Mouse (Mus musculus): ENCODE measurements at regions not wholly inside any gene's neighbourhood (a gene's known extent, or its start where the extent isn't known, plus 50 kb on each side); places are given as distances from the start of the nearest gene placed in this dataset.

DNA sequence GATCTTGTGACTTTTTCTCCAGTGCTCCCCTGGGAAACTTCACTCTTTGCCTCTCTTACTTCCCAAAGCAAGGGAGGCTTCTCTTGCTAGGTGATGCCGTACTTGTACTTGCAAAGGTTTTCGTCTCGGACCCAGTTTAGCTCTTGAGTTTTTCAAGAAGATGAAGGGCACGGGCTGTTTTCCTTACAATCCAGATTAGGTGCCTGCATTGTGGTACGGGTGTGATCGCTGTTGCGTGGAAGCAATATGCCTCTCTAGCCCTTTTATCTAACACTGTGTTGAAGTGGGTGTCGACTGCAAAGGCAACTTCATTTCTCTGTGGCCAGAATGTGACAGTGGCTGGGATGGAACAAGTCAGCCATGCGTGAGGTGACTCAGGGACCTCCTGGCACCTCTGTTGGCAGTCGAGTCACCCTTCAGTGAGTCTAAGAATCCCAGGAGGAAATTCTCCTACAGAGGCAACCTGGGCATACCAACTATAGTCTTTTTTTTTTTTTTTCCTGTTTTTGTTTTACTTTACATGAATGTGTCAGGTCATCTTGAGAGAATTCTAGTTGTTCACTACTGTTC lies 138.7 kb upstream of the Dnajc19 start:
- Histone ChIP-seq H3K4me2 (no peak overlapping the region), H3K9me3 (replicated peaks) (0 out of 2 replicates have a peak, but pooled peaks cover 3% of the 10 kb centered on the region), H3K4me1 (replicated peaks) (no peaks in the 10 kb centered on the region), H3K9ac (no peak overlapping the region), H3K27me3 (replicated peaks) (no peaks in the 10 kb centered on the region), H3K4me3 (no peak overlapping the region), H3K27ac (ENCODE audit: poor library complexity, severe bottlenecking) (no peak overlapping the region), H3K36me3 (no peaks in the 10 kb centered on the region)
- WGBS = 49% methylated on average over 10 of the region's 10 CpGs
- ATAC-seq (ENCODE audit: insufficient number of reproducible peaks, low FRiP score) = no peak

DNA sequence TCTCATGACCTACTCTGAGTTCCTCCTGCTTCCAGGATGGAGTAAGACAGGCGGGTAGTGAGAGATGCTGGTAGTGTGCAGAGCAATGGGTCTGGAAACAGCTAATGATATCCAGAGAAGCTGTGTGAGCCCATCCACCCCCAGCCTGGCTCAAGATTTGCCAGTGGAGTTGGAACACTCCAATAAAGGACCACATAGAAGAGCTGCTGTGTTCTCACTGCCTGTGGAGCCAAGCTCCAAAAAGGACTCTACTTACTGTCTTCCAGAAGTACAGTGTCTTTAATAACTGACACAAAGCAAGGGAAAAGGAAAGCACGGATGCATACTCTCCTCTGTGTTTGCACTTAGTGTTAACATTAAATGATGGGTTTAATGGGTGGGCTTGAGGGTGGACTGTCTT lies 138.0 kb upstream of the Dnajc19 start:
- H3K4me3 ChIP-seq = no peak overlapping the region
- ATAC-seq (ENCODE audit: insufficient number of reproducible peaks, low FRiP score) = no peak

DNA sequence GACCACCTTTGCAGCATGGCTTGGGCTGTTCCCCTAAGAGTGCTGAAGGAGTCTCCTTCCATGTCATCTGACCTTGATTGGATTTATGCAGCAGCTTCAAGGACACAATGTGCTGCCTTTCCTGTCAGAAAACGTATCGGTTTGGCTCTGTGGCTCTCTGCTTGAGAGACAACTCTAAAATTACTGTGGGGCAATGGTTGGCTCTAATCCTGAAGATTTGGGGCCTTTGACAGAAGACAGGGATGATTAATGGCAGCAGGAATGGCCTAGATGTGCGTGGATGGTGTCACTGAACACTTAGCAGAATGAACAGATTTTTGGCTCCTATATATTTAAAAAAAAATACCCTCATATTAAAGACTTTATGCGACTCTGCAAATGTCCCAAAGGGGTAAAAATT lies 136.8 kb upstream of the Dnajc19 start:
- no peak for ATAC-seq (ENCODE audit: insufficient number of reproducible peaks, low FRiP score)
- H3K4me3 ChIP-seq = no peak overlapping the region
- H3K4me2 ChIP-seq = no peak overlapping the region
- no peak overlapping the region for H3K9ac ChIP-seq
- no peaks in the 10 kb centered on the region for H3K9me3 ChIP-seq (replicated peaks)
- no peak overlapping the region for H3K27ac ChIP-seq (ENCODE audit: poor library complexity, severe bottlenecking)
- H3K36me3 ChIP-seq = no peaks in the 10 kb centered on the region
- no peaks in the 10 kb centered on the region for H3K4me1 ChIP-seq (replicated peaks)
- 72% methylated on average over 4 of the region's 4 CpGs for WGBS
- no peaks in the 10 kb centered on the region for H3K27me3 ChIP-seq (replicated peaks)

More for the DNA sequence above, 138.0 kb upstream of the Dnajc19 start:
- Histone ChIP-seq H3K27ac (ENCODE audit: poor library complexity, severe bottlenecking) (no peak overlapping the region), H3K4me1 (replicated peaks) (no peaks in the 10 kb centered on the region), H3K9ac (no peak overlapping the region), H3K4me2 (no peak overlapping the region), H3K27me3 (replicated peaks) (no peaks in the 10 kb centered on the region), H3K36me3 (no peaks in the 10 kb centered on the region), H3K9me3 (replicated peaks) (0 out of 2 replicates have a peak, but pooled peaks cover 3% of the 10 kb centered on the region)
- 79% methylated on average over 2 of the region's 2 CpGs for WGBS

DNA sequence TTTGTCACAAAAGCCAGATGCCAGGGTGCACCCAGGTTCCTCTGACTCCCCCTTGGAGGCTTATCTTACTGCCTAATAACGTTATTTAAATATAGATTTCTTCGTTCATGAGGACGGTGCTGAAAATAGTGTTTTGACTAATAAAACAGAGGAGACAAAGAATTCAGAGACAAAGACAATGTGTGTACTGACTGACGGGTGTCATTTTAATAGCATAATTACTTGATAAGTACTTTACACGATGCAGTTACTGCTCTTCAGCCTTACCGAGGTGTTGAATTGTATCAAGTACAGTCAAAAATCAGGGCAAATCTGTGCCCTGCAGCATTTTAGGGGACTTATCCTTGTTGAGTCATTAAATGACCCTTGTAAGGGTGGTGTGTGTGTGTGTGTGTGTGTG lies 133.1 kb upstream of the Dnajc19 start:
- no peaks in the 10 kb centered on the region for H3K36me3 ChIP-seq
- no peak overlapping the region for H3K27ac ChIP-seq (ENCODE audit: poor library complexity, severe bottlenecking)
- no peak overlapping the region for H3K9ac ChIP-seq
- H3K4me2 ChIP-seq = no peak overlapping the region
- no peak overlapping the region for H3K4me3 ChIP-seq
- no peaks in the 10 kb centered on the region for H3K4me1 ChIP-seq (replicated peaks)
- no peak for ATAC-seq (ENCODE audit: insufficient number of reproducible peaks, low FRiP score)
- H3K27me3 ChIP-seq (replicated peaks) = no peaks in the 10 kb centered on the region
- 79% methylated on average over 6 of the region's 6 CpGs for WGBS
- H3K9me3 ChIP-seq (replicated peaks) = peaks cover 3% of the 10 kb centered on the region; the same call in 1 of the 2 replicates

DNA sequence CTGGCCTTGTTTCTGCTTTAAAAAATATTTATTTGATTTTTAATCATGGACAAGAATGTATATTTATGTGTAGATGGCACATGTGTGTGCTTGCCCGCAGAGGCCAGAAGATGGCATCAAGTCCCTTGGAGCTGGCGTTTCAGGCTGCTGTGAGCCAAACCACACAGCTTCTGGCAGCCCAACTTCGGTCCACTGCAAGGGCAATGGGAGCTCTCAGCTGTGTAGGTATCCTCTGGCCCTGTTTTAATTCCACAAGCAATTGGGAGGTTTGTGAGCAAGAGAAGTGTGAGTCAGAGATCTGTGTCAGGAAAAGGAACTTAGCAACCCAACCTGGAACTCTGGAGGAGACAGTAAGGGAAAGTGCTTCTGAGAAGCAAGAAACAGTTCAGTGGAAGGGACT lies 125.3 kb upstream of the Dnajc19 start:
- Histone ChIP-seq H3K9me3 (replicated peaks) (peaks cover 3% of the 10 kb centered on the region; the same call in 1 of the 2 replicates), H3K27me3 (replicated peaks) (no peaks in the 10 kb centered on the region), H3K4me1 (replicated peaks) (no peaks in the 10 kb centered on the region), H3K4me2 (no peak overlapping the region), H3K27ac (ENCODE audit: poor library complexity, severe bottlenecking) (no peak overlapping the region), H3K4me3 (no peak overlapping the region), H3K9ac (no peak overlapping the region), H3K36me3 (no peaks in the 10 kb centered on the region)
- ATAC-seq (ENCODE audit: insufficient number of reproducible peaks, low FRiP score) = no peak
- WGBS = 81% methylated on average over 3 of the region's 3 CpGs

DNA sequence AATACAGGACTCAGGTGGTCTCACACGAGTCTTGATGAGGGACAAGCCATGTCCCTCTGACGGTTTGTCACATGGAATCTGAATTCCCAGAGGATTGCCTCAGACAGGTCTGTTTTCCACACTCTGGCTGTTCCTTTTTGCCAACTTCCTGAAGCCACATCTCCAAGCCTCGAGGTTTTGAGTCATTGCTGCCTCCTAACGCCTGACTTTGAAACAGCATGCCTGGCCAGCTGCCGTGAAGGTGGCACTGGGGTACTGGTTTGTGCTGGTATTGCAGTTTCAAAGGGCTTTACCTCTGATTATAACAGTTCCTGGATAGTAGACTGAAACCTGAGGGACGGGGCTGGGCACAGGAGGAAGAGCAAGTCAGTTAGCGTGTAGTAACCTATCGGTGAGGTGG lies 117.1 kb upstream of the Dnajc19 start:
- Histone ChIP-seq H3K9me3 (replicated peaks) (no peaks in the 10 kb centered on the region), H3K4me3 (no peak overlapping the region), H3K4me1 (replicated peaks) (no peaks in the 10 kb centered on the region; the same call in 1 of the 2 replicates), H3K27ac (ENCODE audit: poor library complexity, severe bottlenecking) (no peak overlapping the region), H3K4me2 (peak overlapping the region; percentile 7; the same call in 1 of the 2 replicates), H3K9ac (no peak overlapping the region), H3K27me3 (replicated peaks) (peaks cover 16% of the 10 kb centered on the region), H3K36me3 (no peaks in the 10 kb centered on the region)
- ATAC-seq (ENCODE audit: insufficient number of reproducible peaks, low FRiP score) = no peak
- WGBS = 26% methylated on average over 8 of the region's 8 CpGs

DNA sequence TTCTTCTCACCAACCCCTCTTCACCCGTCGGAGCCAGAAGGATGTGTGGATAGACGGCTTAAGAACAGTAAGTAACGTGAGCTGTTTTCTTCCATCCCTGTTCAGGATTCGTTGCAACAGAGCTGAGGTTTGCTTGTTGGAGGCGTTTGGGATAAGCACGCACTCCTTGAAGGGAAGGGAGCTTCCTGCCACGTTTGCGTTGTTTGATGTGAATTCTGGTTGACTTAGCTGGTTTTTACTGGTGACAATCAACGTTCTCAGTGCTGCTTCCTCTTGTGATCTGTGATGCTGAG lies 116.0 kb upstream of the Dnajc19 start:
- no peak for ATAC-seq (ENCODE audit: insufficient number of reproducible peaks, low FRiP score)
- WGBS = 7% methylated on average over 10 of the region's 10 CpGs
- peaks cover 16% of the 10 kb centered on the region for H3K27me3 ChIP-seq (replicated peaks)
- no peak overlapping the region for H3K27ac ChIP-seq (ENCODE audit: poor library complexity, severe bottlenecking)
- H3K4me2 ChIP-seq = peak overlapping the region; percentile 50
- no peak overlapping the region for H3K4me3 ChIP-seq
- H3K4me1 ChIP-seq (replicated peaks) = no peaks in the 10 kb centered on the region; the same call in 1 of the 2 replicates
- no peak overlapping the region for H3K9ac ChIP-seq
- H3K36me3 ChIP-seq = no peaks in the 10 kb centered on the region
- no peaks in the 10 kb centered on the region for H3K9me3 ChIP-seq (replicated peaks)

DNA sequence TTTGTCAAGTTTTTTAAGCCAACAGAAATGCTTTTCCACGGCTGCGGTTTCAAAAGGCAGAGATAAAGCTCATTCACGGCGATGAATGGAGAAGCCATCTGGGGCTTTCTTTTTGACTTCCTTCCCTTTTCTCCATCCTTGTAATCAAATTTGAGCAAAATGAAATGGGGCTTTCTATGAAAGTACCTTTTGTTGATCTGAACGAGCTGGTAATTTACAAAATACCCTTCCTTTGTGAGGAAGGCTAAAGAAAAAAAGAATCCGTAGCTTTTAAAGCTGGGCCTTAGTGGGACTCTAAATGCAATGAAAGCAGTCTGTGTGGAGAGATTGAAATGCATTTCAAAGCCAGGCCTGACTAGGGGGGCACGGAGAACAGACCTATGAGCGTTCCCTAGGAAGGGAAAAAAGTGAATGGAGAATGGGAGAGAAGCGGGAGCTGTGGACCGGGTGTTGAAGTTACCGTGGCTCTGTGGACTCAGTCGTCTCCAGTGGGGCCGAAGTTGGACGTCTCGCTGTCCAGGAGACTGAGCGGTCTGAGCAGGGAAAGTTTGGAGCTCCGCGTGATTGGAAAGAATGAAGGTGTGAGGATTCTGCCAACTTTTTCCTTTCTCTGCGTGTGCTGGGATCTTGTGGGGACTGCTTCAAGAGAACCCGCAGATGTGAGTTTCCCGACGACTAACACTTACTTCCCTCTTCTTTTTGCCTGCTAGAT lies 115.5 kb upstream of the Dnajc19 start:
- 33% methylated on average over 22 of the region's 22 CpGs for WGBS

DNA sequence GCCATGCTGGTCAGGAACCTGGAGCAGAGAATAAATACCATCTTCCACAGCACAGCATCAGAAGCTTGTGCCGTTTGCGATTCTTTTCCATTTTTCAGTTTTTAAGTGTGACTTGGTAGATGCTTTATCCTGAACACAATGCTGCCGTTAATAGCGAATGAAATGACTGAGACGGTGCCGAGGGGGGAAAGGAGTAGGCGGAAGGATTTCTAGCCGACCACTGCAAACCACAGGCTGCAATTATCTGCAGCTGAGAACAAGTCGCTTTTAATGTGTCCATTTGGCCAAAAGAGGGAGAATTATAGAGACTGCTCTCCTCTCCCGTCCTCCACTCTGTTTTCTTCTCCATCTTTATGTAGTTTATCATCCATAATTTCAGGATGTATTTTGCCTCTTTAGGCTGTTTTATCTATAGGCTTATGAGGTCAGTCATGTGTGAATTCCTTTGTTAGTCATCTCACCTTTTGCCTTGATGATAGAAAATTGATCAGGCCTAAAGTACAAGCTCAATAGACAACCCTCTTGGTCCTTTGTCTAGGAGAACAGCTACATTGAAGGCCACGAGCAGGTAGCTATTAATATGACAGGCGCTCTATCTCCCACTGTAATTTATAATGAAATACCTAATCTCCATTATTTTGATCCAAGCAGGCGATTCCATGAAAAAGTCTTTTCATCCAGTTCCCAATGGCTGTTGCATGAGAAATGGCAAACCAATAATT lies 114.8 kb upstream of the Dnajc19 start:
- Histone ChIP-seq H3K4me2 (no peak overlapping the region), H3K9me3 (replicated peaks) (no peaks in the 10 kb centered on the region), H3K9ac (no peak overlapping the region), H3K27me3 (replicated peaks) (peaks cover 16% of the 10 kb centered on the region), H3K4me3 (no peak overlapping the region), H3K4me1 (replicated peaks) (no peaks in the 10 kb centered on the region; the same call in 1 of the 2 replicates), H3K36me3 (no peaks in the 10 kb centered on the region), H3K27ac (ENCODE audit: poor library complexity, severe bottlenecking) (no peak overlapping the region)
- no peak for ATAC-seq (ENCODE audit: insufficient number of reproducible peaks, low FRiP score)
- WGBS = 76% methylated on average over 13 of the region's 13 CpGs

More for the DNA sequence above, 115.5 kb upstream of the Dnajc19 start:
- H3K27ac ChIP-seq (ENCODE audit: poor library complexity, severe bottlenecking) = no peak overlapping the region
- H3K4me3 ChIP-seq = no peak overlapping the region
- peak overlapping the region; percentile 50 for H3K4me2 ChIP-seq
- no peaks in the 10 kb centered on the region for H3K9me3 ChIP-seq (replicated peaks)
- no peaks in the 10 kb centered on the region; the same call in 1 of the 2 replicates for H3K4me1 ChIP-seq (replicated peaks)
- H3K27me3 ChIP-seq (replicated peaks) = peaks cover 16% of the 10 kb centered on the region
- no peak for ATAC-seq (ENCODE audit: insufficient number of reproducible peaks, low FRiP score)
- H3K9ac ChIP-seq = no peak overlapping the region
- H3K36me3 ChIP-seq = no peaks in the 10 kb centered on the region

DNA sequence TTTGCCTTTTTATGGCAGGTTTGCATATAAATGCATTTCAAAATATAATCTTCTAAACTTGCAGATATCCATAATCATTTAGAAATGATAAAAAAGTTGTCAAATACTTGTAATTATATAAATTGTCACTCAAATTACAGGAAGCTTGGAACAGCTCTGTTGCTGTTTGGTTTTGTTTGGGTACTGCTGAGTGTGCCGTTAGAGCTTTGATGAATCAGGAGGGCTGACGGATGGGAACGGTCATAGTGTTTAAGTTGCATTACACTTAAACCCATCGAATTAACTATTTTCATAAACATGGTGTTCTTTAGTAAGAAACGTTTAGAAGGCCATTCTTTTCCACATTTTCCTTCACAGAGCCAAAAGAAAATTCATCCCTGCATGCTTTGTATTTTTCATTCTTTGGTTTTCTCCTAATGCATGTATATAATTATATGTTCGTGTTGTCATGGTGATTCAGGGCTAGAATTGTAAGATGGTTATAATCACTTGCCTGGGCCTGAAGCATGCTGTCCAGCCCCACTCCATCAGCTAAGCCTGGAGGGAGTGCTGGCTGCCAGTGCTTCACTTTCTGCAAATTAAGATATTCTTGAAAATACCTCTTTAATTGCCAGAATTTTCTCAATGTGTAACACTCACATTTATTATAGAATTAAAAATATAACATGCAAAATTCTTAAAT lies 92.4 kb upstream of the Dnajc19 start:
- ATAC-seq (ENCODE audit: insufficient number of reproducible peaks, low FRiP score) = no peak
- Histone ChIP-seq H3K27ac (ENCODE audit: poor library complexity, severe bottlenecking) (no peak overlapping the region), H3K4me3 (no peak overlapping the region), H3K4me2 (no peak overlapping the region), H3K36me3 (no peaks in the 10 kb centered on the region), H3K9me3 (replicated peaks) (no peaks in the 10 kb centered on the region), H3K4me1 (replicated peaks) (no peaks in the 10 kb centered on the region), H3K9ac (no peak overlapping the region), H3K27me3 (replicated peaks) (no peaks in the 10 kb centered on the region)
- WGBS = 81% methylated on average over 6 of the region's 6 CpGs

DNA sequence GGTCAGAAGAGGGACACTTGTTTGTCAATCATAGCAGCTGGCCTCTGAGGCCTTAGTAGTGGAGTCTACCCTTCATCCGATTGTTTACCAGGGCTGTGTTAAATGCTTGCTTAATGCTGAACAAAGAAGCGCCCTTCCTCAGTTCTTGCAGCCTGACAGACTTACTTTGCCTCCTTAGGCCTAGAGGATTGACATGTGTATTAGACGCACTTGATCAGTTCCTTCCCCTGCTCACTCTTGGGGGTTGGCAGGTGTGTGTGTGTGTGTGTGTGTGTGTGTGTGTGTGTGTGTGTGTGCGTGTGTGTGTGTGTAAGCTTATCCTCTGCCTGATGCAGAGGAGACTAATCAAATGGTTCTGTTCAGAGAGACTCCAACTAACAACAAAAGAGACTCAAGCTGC lies 91.8 kb upstream of the Dnajc19 start:
- H3K4me2 ChIP-seq = no peak overlapping the region
- ATAC-seq (ENCODE audit: insufficient number of reproducible peaks, low FRiP score) = no peak
- no peaks in the 10 kb centered on the region for H3K27me3 ChIP-seq (replicated peaks)
- no peaks in the 10 kb centered on the region for H3K9me3 ChIP-seq (replicated peaks)
- no peaks in the 10 kb centered on the region for H3K4me1 ChIP-seq (replicated peaks)
- no peak overlapping the region for H3K9ac ChIP-seq
- no peak overlapping the region for H3K4me3 ChIP-seq
- H3K36me3 ChIP-seq = no peaks in the 10 kb centered on the region
- 81% methylated on average over 4 of the region's 4 CpGs for WGBS
- no peak overlapping the region for H3K27ac ChIP-seq (ENCODE audit: poor library complexity, severe bottlenecking)
